Mouse (Mus musculus): ENCODE measurements at regions not wholly inside any gene's neighbourhood (a gene's known extent, or its start where the extent isn't known, plus 50 kb on each side); places are given as distances from the start of the nearest gene placed in this dataset.

GRCm38 (mm10) chr2:17859234-17859633 lies 128.0 kb upstream of the Nebl start:
- no peak for TF ChIP-seq CTCF (IDR thresholded peaks at IDR 0.05; ENCODE audit: extremely low read depth, insufficient read depth, low read length)
- no peak for TF ChIP-seq POLR2A (IDR thresholded peaks at IDR 0.05; ENCODE audit: extremely low read depth, insufficient read depth, low read length)

Data from cortical plate, adult 2 months (tissue).